Mouse (Mus musculus): ENCODE data around the gene Dhrs7b. TPM values are rescaled to one million over a fixed set of nuclear protein-coding genes. Genes with fewer than 3 reads are reported as not detected.

The Dhrs7b gene
- polyA plus RNA-seq, 2 experiments, result 9.2 to 22.3 TPM

DNA sequence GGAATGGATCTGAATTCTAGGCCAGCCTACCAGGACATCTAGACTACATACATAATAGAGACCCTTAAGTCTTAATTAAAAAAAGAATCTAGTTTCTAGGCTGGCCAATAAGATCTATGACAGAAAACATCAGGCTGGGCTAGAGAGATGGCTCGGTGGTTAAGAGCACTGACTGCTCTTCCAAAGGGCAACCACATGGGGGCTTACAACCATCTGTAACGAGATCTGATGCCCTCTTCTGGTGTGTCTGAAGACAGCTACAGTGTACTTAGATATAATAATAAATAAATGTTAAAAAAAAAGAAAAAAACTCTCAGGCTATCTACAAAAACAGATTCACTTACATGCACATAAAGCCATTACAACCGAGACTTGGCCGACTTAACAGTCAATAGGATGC, 30.5 kb upstream of the Dhrs7b start:
- WGBS (ENCODE audit: insufficient replicate concordance), result 83% methylated on average over 4 of the region's 4 CpGs
- H3K27me3 ChIP-seq (ENCODE audit: control insufficient read depth, insufficient read depth, low read length), result no peaks in the 10 kb centered on the region
- H3K27ac ChIP-seq, result no peak overlapping the region
- peaks cover 4% of the 10 kb centered on the region for H3K36me3 ChIP-seq (replicated peaks; ENCODE audit: control insufficient read depth, insufficient read depth, low read depth)
- DNase-seq (ENCODE audit: low read depth in 3 of 3, low spot score in 3 of 3) (no peak), ATAC-seq (ENCODE audit: insufficient read depth) (no peak)
- no peaks in the 10 kb centered on the region for H3K4me1 ChIP-seq (replicated peaks; ENCODE audit: control insufficient read depth in 2 of 2, insufficient read depth in 2 of 2, low read length in 1 of 2)
- no peaks in the 10 kb centered on the region for H3K9me3 ChIP-seq (ENCODE audit: control insufficient read depth, low read length)
- no peak for TF ChIP-seq EP300 (IDR thresholded peaks at IDR 0.05; ENCODE audit: low read depth)
- TF ChIP-seq CTCF (IDR thresholded peaks at IDR 0.05; ENCODE audit: low read depth), result no peak
- no peak overlapping the region for H3K4me3 ChIP-seq (ENCODE audit: insufficient read depth in 1 of 2, low read depth in 2 of 2, low read length in 2 of 2)
- no peak overlapping the region for H3K9ac ChIP-seq (replicated peaks)
- H3K4me2 ChIP-seq (ENCODE audit: low read depth), result no peak overlapping the region

DNA sequence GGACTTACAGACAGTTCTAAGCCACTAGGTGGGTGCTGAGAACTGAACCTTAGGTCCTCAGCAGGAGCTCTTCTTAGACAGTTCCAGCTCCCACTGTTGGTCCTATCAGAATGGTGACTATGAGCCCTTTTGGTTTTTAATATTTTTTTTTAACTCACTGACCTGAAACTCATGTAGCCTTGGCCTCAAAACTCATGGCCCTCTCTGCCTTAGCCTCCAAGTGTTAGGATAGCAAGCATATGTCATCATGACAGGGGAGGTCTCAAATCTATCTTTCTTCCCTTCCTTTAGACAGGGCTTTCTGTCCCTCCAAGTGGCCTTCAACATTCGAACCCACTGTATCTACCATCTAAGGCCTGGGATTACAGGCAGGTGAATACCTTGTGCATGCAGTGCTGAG, 29.5 kb upstream of the Dhrs7b start:
- no peaks in the 10 kb centered on the region for H3K27me3 ChIP-seq (ENCODE audit: control insufficient read depth, insufficient read depth, low read length)
- no peak overlapping the region for H3K4me3 ChIP-seq (ENCODE audit: insufficient read depth in 1 of 2, low read depth in 2 of 2, low read length in 2 of 2)
- no peak for ATAC-seq (ENCODE audit: insufficient read depth)
- no peak for DNase-seq (ENCODE audit: low read depth in 3 of 3, low spot score in 3 of 3)
- WGBS (ENCODE audit: insufficient replicate concordance), result 46% methylated on average over 1 of the region's 1 CpGs
- H3K4me2 ChIP-seq (ENCODE audit: low read depth), result no peak overlapping the region
- H3K27ac ChIP-seq, result no peak overlapping the region
- no peaks in the 10 kb centered on the region for H3K9me3 ChIP-seq (ENCODE audit: control insufficient read depth, low read length)
- no peak for TF ChIP-seq CTCF (IDR thresholded peaks at IDR 0.05; ENCODE audit: low read depth)
- TF ChIP-seq EP300 (IDR thresholded peaks at IDR 0.05; ENCODE audit: low read depth), result no peak
- H3K4me1 ChIP-seq (replicated peaks; ENCODE audit: control insufficient read depth in 2 of 2, insufficient read depth in 2 of 2, low read length in 1 of 2), result no peaks in the 10 kb centered on the region
- H3K36me3 ChIP-seq (replicated peaks; ENCODE audit: control insufficient read depth, insufficient read depth, low read depth), result peaks cover 4% of the 10 kb centered on the region
- no peak overlapping the region for H3K9ac ChIP-seq (replicated peaks)

DNA sequence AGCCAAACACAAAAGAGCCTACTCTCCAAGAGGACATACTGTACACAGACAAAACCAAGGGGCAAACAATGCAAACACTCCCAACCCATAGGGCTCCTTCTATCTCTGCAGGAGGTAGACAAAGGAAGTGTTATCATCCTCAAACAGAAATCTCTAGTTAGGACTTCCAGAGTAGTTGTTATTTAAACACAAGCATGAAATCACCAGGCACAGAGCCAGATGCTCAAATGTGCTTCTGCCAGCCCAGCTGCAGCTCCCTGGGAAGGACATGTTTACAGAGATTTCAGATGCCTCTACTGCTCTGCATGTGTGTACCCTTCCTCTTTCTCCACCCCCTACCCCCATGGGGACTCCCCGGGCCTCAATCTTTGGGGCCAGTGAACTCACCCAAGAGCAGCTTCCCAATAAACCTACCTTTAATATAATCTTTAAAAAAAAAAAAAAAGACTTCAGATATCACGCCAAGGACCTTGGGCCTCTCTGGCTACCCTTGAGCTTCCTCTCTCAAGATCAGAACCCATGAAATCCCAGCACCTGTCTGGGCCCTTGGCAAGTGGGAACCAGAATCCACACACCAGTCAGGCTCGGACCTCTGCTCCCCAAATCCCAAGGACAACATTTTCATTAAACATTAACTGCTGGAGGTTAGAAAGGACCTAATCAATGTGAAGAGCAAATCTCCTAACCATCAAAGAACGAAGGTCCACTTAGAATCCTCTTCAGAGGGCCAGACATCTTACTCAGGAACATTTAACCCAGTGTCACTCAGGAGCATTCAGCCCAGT, 22.0 kb upstream of the Dhrs7b start:
- H3K27me3 ChIP-seq (ENCODE audit: control insufficient read depth, insufficient read depth, low read length), result no peaks in the 10 kb centered on the region
- 38% methylated on average over 4 of the region's 4 CpGs for WGBS (ENCODE audit: insufficient replicate concordance)
- H3K9me3 ChIP-seq (ENCODE audit: control insufficient read depth, low read length), result no peaks in the 10 kb centered on the region
- ATAC-seq (ENCODE audit: insufficient read depth), result no peak
- H3K27ac ChIP-seq, result no peak overlapping the region
- H3K4me3 ChIP-seq (ENCODE audit: insufficient read depth in 1 of 2, low read depth in 2 of 2, low read length in 2 of 2), result peak overlapping the region; percentile 26 to 35
- DNase-seq (ENCODE audit: low read depth in 3 of 3, low spot score in 3 of 3), result no peak
- peak overlapping the region; percentile 61 for H3K4me2 ChIP-seq (ENCODE audit: low read depth)
- H3K9ac ChIP-seq (replicated peaks), result no peak overlapping the region; the same call in 1 of the 2 replicates
- no peaks in the 10 kb centered on the region; the same call in 1 of the 2 replicates for H3K36me3 ChIP-seq (replicated peaks; ENCODE audit: control insufficient read depth, insufficient read depth, low read depth)
- TF ChIP-seq EP300 (IDR thresholded peaks at IDR 0.05; ENCODE audit: low read depth), result no peak
- H3K4me1 ChIP-seq (replicated peaks; ENCODE audit: control insufficient read depth in 2 of 2, insufficient read depth in 2 of 2, low read length in 1 of 2), result peaks cover 6 to 17% of the 10 kb centered on the region in 2 experiments

DNA sequence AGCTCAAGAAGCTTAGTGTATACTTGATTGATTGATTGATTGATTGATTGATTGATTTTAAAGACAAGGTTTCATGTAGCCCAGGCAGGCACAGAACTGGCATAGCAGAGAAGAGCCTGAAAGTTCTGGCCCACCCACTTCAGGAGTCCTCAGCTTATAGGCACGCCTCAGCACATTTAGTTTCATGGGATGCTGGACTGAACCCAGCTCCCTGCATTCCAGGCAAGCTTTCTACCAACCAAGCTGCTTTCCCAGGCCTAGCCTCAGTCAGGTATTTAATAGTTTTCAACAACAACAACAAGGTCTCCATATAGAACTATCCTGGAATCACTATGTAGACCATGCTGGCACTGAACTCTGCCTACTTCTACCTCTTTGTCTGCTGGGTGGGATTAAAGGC, 20.9 kb upstream of the Dhrs7b start:
- H3K27me3 ChIP-seq (ENCODE audit: control insufficient read depth, insufficient read depth, low read length), result no peaks in the 10 kb centered on the region
- H3K4me3 ChIP-seq (ENCODE audit: insufficient read depth in 1 of 2, low read depth in 2 of 2, low read length in 2 of 2), result peak overlapping the region; percentile 53 to 63; a peak in 3 of 4 replicates
- WGBS (ENCODE audit: insufficient replicate concordance), result 46% methylated on average over 1 of the region's 1 CpGs
- H3K9ac ChIP-seq (replicated peaks), result no peak overlapping the region
- no peak for DNase-seq (ENCODE audit: low read depth in 3 of 3, low spot score in 3 of 3)
- TF ChIP-seq EP300 (IDR thresholded peaks at IDR 0.05; ENCODE audit: low read depth), result no peak
- no peak for TF ChIP-seq CTCF (IDR thresholded peaks at IDR 0.05; ENCODE audit: low read depth)
- peaks cover 6 to 17% of the 10 kb centered on the region in 2 experiments for H3K4me1 ChIP-seq (replicated peaks; ENCODE audit: control insufficient read depth in 2 of 2, insufficient read depth in 2 of 2, low read length in 1 of 2)
- no peaks in the 10 kb centered on the region for H3K9me3 ChIP-seq (ENCODE audit: control insufficient read depth, low read length)
- H3K27ac ChIP-seq, result no peak overlapping the region
- H3K36me3 ChIP-seq (replicated peaks; ENCODE audit: control insufficient read depth, insufficient read depth, low read depth), result no peaks in the 10 kb centered on the region
- ATAC-seq (ENCODE audit: insufficient read depth), result no peak
- peak overlapping the region; percentile 61 for H3K4me2 ChIP-seq (ENCODE audit: low read depth)

DNA sequence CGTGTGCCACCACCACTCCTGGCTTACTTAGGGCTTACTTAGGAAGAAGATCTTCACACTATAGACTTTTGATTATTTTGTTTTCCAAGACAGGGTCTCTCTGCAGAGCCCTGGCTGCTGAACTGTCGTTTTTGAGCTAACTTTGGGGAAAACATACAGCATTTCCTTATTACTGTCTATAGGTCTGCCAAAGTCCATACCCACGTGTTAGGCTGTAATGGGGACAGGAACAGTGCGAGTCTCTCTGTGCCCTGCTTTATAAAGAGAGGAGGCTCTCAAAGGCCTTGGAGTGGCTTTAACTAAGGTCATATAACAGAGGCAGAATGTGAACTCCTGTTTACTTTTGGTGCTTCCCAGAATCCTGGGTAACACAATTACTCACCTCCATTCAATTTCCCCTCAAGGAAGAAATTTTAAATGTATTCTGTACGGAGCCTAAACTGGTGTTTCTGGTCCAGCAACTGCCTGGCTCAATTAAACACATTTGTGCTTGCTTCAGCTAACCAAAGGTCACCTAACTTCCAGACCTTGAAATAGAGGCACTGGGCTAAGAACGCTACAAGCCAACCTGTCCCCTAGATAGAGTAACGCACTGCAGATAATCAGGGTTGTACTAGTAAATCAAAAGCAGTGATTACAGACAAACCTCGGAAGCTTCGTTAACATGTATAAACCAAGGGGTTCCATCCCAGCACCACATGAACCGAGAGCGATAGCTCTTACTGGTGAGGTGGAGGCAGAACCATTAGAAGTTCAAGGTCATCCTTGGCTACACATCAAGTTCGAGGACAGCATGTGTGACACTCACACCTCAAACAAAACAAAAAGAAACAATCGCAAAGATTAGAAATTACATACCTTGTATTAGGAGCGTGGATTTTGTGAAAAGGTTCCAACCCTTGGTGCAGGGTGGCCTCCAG, 20.1 kb upstream of the Dhrs7b start:
- H3K27me3 ChIP-seq (ENCODE audit: control insufficient read depth, insufficient read depth, low read length), result no peaks in the 10 kb centered on the region
- no peak overlapping the region for H3K27ac ChIP-seq
- peak overlapping the region; percentile 53 to 63 for H3K4me3 ChIP-seq (ENCODE audit: insufficient read depth in 1 of 2, low read depth in 2 of 2, low read length in 2 of 2)
- DNase-seq (ENCODE audit: low read depth in 3 of 3, low spot score in 3 of 3) (no peak), ATAC-seq (ENCODE audit: insufficient read depth) (no peak)
- H3K4me1 ChIP-seq (replicated peaks; ENCODE audit: control insufficient read depth in 2 of 2, insufficient read depth in 2 of 2, low read length in 1 of 2), result peaks cover 6 to 17% of the 10 kb centered on the region in 2 experiments
- peak overlapping the region; percentile 61 for H3K4me2 ChIP-seq (ENCODE audit: low read depth)
- no peaks in the 10 kb centered on the region for H3K36me3 ChIP-seq (replicated peaks; ENCODE audit: control insufficient read depth, insufficient read depth, low read depth)
- H3K9me3 ChIP-seq (ENCODE audit: control insufficient read depth, low read length), result no peaks in the 10 kb centered on the region
- WGBS (ENCODE audit: insufficient replicate concordance), result 8% methylated on average over 14 of the region's 14 CpGs
- peak overlapping the region; percentile 5 for H3K9ac ChIP-seq (replicated peaks)
- TF ChIP-seq CTCF (IDR thresholded peaks at IDR 0.05; ENCODE audit: low read depth) (no peak), EP300 (IDR thresholded peaks at IDR 0.05; ENCODE audit: low read depth) (no peak)
